Mouse (Mus musculus): ENCODE results near the gene Uckl1.

Gene Uckl1

GRCm38 (mm10) chr2:181589732-181590105 lies 5.0 kb upstream of the Uckl1 start:
- DNase-seq (ENCODE audit: low spot score in 2 of 2): no peak

- DNase-seq (ENCODE audit: low spot score in 2 of 2): no peak
Measured at GRCm38 (mm10) chr2:181589011-181589731, 4.5 kb upstream of the Uckl1 start.

GRCm38 (mm10) chr2:181588229-181588780 lies 3.6 kb upstream of the Uckl1 start:
- DNase-seq (ENCODE audit: low spot score in 2 of 2): no peak

- DNase-seq (ENCODE audit: low spot score in 2 of 2): no peak
Measured at GRCm38 (mm10) chr2:181587796-181588195, 3.1 kb upstream of the Uckl1 start.

- DNase-seq (ENCODE audit: low spot score in 2 of 2): no peak
Measured at GRCm38 (mm10) chr2:181586124-181586523, 1.4 kb upstream of the Uckl1 start.

GRCm38 (mm10) chr2:181585506-181585905 lies 814 bp upstream of the Uckl1 start:
- no peak for DNase-seq (ENCODE audit: low spot score in 2 of 2)

- no peak for DNase-seq (ENCODE audit: low spot score in 2 of 2)
Measured at GRCm38 (mm10) chr2:181583460-181584257, 1.0 kb downstream of the Uckl1 start.

- DNase-seq (ENCODE audit: low spot score in 2 of 2): no peak
Measured at GRCm38 (mm10) chr2:181582939-181583338, 1.8 kb downstream of the Uckl1 start.

GRCm38 (mm10) chr2:181582358-181582757 lies 2.3 kb downstream of the Uckl1 start:
- DNase-seq (ENCODE audit: low spot score in 2 of 2): no peak

- DNase-seq (ENCODE audit: low spot score in 2 of 2): peak; percentile 73 to 82
Measured at GRCm38 (mm10) chr2:181581402-181582120, 3.1 kb downstream of the Uckl1 start.

- peak in 1 of 2 experiments; percentile 71 for DNase-seq (ENCODE audit: low spot score in 2 of 2)
Measured at GRCm38 (mm10) chr2:181581016-181581401, 3.7 kb downstream of the Uckl1 start.

GRCm38 (mm10) chr2:181580131-181580772 lies 4.4 kb downstream of the Uckl1 start:
- DNase-seq (ENCODE audit: low spot score in 2 of 2): no peak

GRCm38 (mm10) chr2:181579681-181580080 lies 5.0 kb downstream of the Uckl1 start:
- no peak for DNase-seq (ENCODE audit: low spot score in 2 of 2)

GRCm38 (mm10) chr2:181578790-181579618 lies 5.7 kb downstream of the Uckl1 start:
- DNase-seq (ENCODE audit: low spot score in 2 of 2): no peak

GRCm38 (mm10) chr2:181577981-181578581 lies 6.6 kb downstream of the Uckl1 start:
- DNase-seq (ENCODE audit: low spot score in 2 of 2): no peak

GRCm38 (mm10) chr2:181577126-181577525 lies 7.6 kb downstream of the Uckl1 start:
- no peak for DNase-seq (ENCODE audit: low spot score in 2 of 2)

GRCm38 (mm10) chr2:181576613-181577012 lies 8.1 kb downstream of the Uckl1 start:
- no peak for DNase-seq (ENCODE audit: low spot score in 2 of 2)

- DNase-seq (ENCODE audit: low spot score in 2 of 2): no peak
Measured at GRCm38 (mm10) chr2:181574921-181575545, 9.7 kb downstream of the Uckl1 start.

- DNase-seq (ENCODE audit: low spot score in 2 of 2): no peak
Measured at GRCm38 (mm10) chr2:181573961-181574360, 10.7 kb downstream of the Uckl1 start.

Measured in right cerebral cortex, postnatal 36 days (tissue).